Mouse (Mus musculus) kidney, adult 11 months (tissue): ENCODE results near the gene Prr22.
A peak's percentile ranks its signal among the peaks of the same experiment; 100 is the strongest.

Experiments
- DNase-seq: peaks from one replicate; pipeline ENCODE4 v3.0.0; 2022

Gene Prr22

GRCm38 (mm10) chr17:56810245-56810644 is 40.2 kb downstream of the Prr22 start:
- peak; percentile 79 for DNase-seq

- peak; percentile 34 for DNase-seq
These were observed 44.4 kb downstream of the Prr22 start for GRCm38 (mm10) chr17:56814316-56815056.

- no peak for DNase-seq
These were observed 45.0 kb downstream of the Prr22 start for GRCm38 (mm10) chr17:56815057-56815345.

- DNase-seq: no peak
These were observed 48.1 kb downstream of the Prr22 start for GRCm38 (mm10) chr17:56818067-56818636.

- no peak for DNase-seq
These were observed 49.0 kb downstream of the Prr22 start for GRCm38 (mm10) chr17:56819032-56819545.

- DNase-seq: no peak
These were observed 49.7 kb downstream of the Prr22 start for GRCm38 (mm10) chr17:56819694-56820111.
